Mouse (Mus musculus) lung, embryonic 16.5 days (tissue): ENCODE data around the gene Polr2h. TPM values are rescaled to one million over a fixed set of nuclear protein-coding genes. Genes with fewer than 3 reads are reported as not detected.
A peak's percentile ranks its signal among the peaks of the same experiment; 100 is the strongest.

Experiments
- ATAC-seq: fragments of 200-750 bp; cut with Nextera tagmentation; 2 replicates; pipeline ENCODE4 v1.8.0; 2017; ENCODE audit warnings: low read depth, mild to moderate bottlenecking, moderate library complexity
- H3K27ac ChIP-seq: fragments of 300-500 bp; sonication (generic); 2 replicates; pipeline ENCODE4 v1.5.1; 2014; ENCODE audit warnings: mild to moderate bottlenecking, control low read depth, low read length
- H3K27me3 ChIP-seq: fragments of 300-500 bp; sonication (generic); 2 replicates; pipeline ENCODE4 v1.6.1; 2014; ENCODE audit warnings: low read depth, low read length, mixed read lengths; ENCODE audit not compliant: control insufficient read depth, insufficient read depth
- H3K36me3 ChIP-seq: fragments of 300-500 bp; sonication (generic); 2 replicates; pipeline ENCODE4 v1.6.1; 2014; ENCODE audit warnings: low read length; ENCODE audit not compliant: control insufficient read depth, insufficient read depth
- H3K4me1 ChIP-seq: fragments of 300-500 bp; sonication (generic); replicated peaks from 2 replicates; pipeline ENCODE4 v1.6.1; 2014; ENCODE audit warnings: low read length, mixed read lengths; ENCODE audit not compliant: control insufficient read depth, insufficient read depth
- H3K4me2 ChIP-seq: fragments of 300-500 bp; sonication (generic); 2 replicates; pipeline ENCODE4 v1.6.1; 2014; ENCODE audit warnings: low read depth, low read length, control low read depth
- H3K4me3 ChIP-seq: fragments of 300-500 bp; sonication (generic); 2 replicates; pipeline ENCODE4 v1.5.1; 2014; ENCODE audit warnings: mild to moderate bottlenecking, low read length, control low read depth
- H3K9ac ChIP-seq: fragments of 300-500 bp; sonication (generic); 2 replicates; pipeline ENCODE4 v1.6.1; 2014; ENCODE audit warnings: low read length, control low read depth
- H3K9me3 ChIP-seq: fragments of 300-500 bp; sonication (generic); 2 replicates; pipeline ENCODE4 v1.6.1; 2016; ENCODE audit warnings: low read length; ENCODE audit not compliant: control insufficient read depth
- WGBS: fragments of 180-500 bp; shearing (Covaris S2); extraction: QIAGEN DNeasy Blood & Tissue Kit; methylation state at CpG from one replicate; pipeline ENCODE4 v1.1.7; 2014; 5-methylcytosine and 5-hydroxymethylcytosine counted together
- polyA plus RNA-seq: library from polyadenylated mRNA; unstranded; fragments of >200 nt; fragmentation: Nextera tagmentation; extraction: Ambion mirVana; gene quantifications from 2 replicates; pipeline ENCODE4 v1.2.1, GENCODE M21; 2015

Gene Polr2h
- polyA plus RNA-seq, 1 experiment from 2014 or later: 74.3 TPM

- Histone ChIP-seq H3K27ac (no peak overlapping the region), H3K36me3 (peaks cover 3% of the 10 kb centered on the region), H3K9me3 (no peaks in the 10 kb centered on the region), H3K4me3 (peak overlapping the region; percentile 70), H3K4me1 (peaks cover 20% of the 10 kb centered on the region), H3K9ac (peak overlapping the region; percentile 78), H3K4me2 (peak overlapping the region; percentile 96), H3K27me3 (no peaks in the 10 kb centered on the region)
- no peak for ATAC-seq
- WGBS: 51% methylated on average over 2 of the region's 2 CpGs
Observed at GRCm38 (mm10) chr16:20715161-20715560, 2.3 kb upstream of the Polr2h start.

- H3K27ac ChIP-seq: peak overlapping the region; percentile 92; the same call in 1 of the 2 replicates
- ATAC-seq: no peak
- no peaks in the 10 kb centered on the region for H3K9me3 ChIP-seq
- H3K9ac ChIP-seq: peak overlapping the region; percentile 78
- peaks cover 2% of the 10 kb centered on the region for H3K36me3 ChIP-seq
- no peaks in the 10 kb centered on the region for H3K27me3 ChIP-seq
- peak overlapping the region; percentile 96 for H3K4me2 ChIP-seq
- 3% methylated on average over 12 of the region's 12 CpGs for WGBS
- H3K4me1 ChIP-seq: peaks cover 20% of the 10 kb centered on the region
- peak overlapping the region; percentile 70 for H3K4me3 ChIP-seq
Observed at GRCm38 (mm10) chr16:20715566-20715965, 1.9 kb upstream of the Polr2h start.

GRCm38 (mm10) chr16:20715976-20716840 lies 1.3 kb upstream of the Polr2h start:
- Histone ChIP-seq H3K27me3 (no peaks in the 10 kb centered on the region), H3K4me1 (peaks cover 20% of the 10 kb centered on the region), H3K36me3 (peaks cover 2% of the 10 kb centered on the region), H3K27ac (peak overlapping the region; percentile 92), H3K9ac (peak overlapping the region; percentile 78), H3K4me2 (peak overlapping the region; percentile 96), H3K9me3 (no peaks in the 10 kb centered on the region), H3K4me3 (peak overlapping the region; percentile 70)
- under 1% methylated on average over 64 of the region's 68 CpGs for WGBS
- peak; percentile 85 for ATAC-seq

- WGBS: 2% methylated on average over 8 of the region's 8 CpGs
- peak overlapping the region; percentile 78 for H3K9ac ChIP-seq
- H3K4me3 ChIP-seq: peak overlapping the region; percentile 70
- peaks cover 5% of the 10 kb centered on the region for H3K36me3 ChIP-seq
- no peaks in the 10 kb centered on the region for H3K27me3 ChIP-seq
- H3K27ac ChIP-seq: peak overlapping the region; percentile 92
- H3K9me3 ChIP-seq: no peaks in the 10 kb centered on the region
- no peak for ATAC-seq
- H3K4me1 ChIP-seq: peaks cover 20% of the 10 kb centered on the region
- peak overlapping the region; percentile 96 for H3K4me2 ChIP-seq
Observed at GRCm38 (mm10) chr16:20716841-20717180, 654 bp upstream of the Polr2h start.

- Histone ChIP-seq H3K9ac (peak overlapping the region; percentile 78), H3K36me3 (peaks cover 7% of the 10 kb centered on the region), H3K27ac (peak overlapping the region; percentile 92), H3K9me3 (no peaks in the 10 kb centered on the region), H3K4me2 (peak overlapping the region; percentile 96), H3K27me3 (no peaks in the 10 kb centered on the region), H3K4me1 (peaks cover 20% of the 10 kb centered on the region), H3K4me3 (peak overlapping the region; percentile 70)
- peak; percentile 46 for ATAC-seq
- WGBS: 2% methylated on average over 18 of the region's 18 CpGs
Observed at GRCm38 (mm10) chr16:20717978-20718670, 659 bp downstream of the Polr2h start.

- no peak for ATAC-seq
- no peaks in the 10 kb centered on the region for H3K27me3 ChIP-seq
- peaks cover 7% of the 10 kb centered on the region for H3K36me3 ChIP-seq
Observed at GRCm38 (mm10) chr16:20721808-20722207, 4.3 kb downstream of the Polr2h start.

GRCm38 (mm10) chr16:20722736-20723135 lies 5.3 kb downstream of the Polr2h start:
- WGBS: 51% methylated on average over 4 of the region's 4 CpGs

More at GRCm38 (mm10) chr16:20721808-20722207, 4.3 kb downstream of the Polr2h start:
- Histone ChIP-seq H3K4me2 (no peak overlapping the region), H3K9me3 (no peaks in the 10 kb centered on the region), H3K4me3 (no peak overlapping the region), H3K9ac (no peak overlapping the region), H3K4me1 (peaks cover 9% of the 10 kb centered on the region), H3K27ac (no peak overlapping the region)
- 70% methylated on average over 10 of the region's 10 CpGs for WGBS

GRCm38 (mm10) chr16:20723247-20723646 lies 5.8 kb downstream of the Polr2h start:
- WGBS: 28% methylated on average over 4 of the region's 4 CpGs
- no peaks in the 10 kb centered on the region for H3K27me3 ChIP-seq
- peaks cover 7% of the 10 kb centered on the region for H3K36me3 ChIP-seq
- no peak overlapping the region for H3K27ac ChIP-seq
- no peak overlapping the region for H3K9ac ChIP-seq
- H3K4me1 ChIP-seq: peaks cover 6% of the 10 kb centered on the region; the same call in 1 of the 2 replicates
- ATAC-seq: no peak
- no peaks in the 10 kb centered on the region for H3K9me3 ChIP-seq
- H3K4me2 ChIP-seq: no peak overlapping the region
- H3K4me3 ChIP-seq: no peak overlapping the region

More at GRCm38 (mm10) chr16:20722736-20723135, 5.3 kb downstream of the Polr2h start:
- H3K27me3 ChIP-seq: no peaks in the 10 kb centered on the region
- H3K4me3 ChIP-seq: no peak overlapping the region
- no peak overlapping the region for H3K4me2 ChIP-seq
- H3K27ac ChIP-seq: no peak overlapping the region
- H3K36me3 ChIP-seq: peaks cover 7% of the 10 kb centered on the region
- no peaks in the 10 kb centered on the region for H3K9me3 ChIP-seq
- peaks cover 6% of the 10 kb centered on the region; the same call in 1 of the 2 replicates for H3K4me1 ChIP-seq
- no peak for ATAC-seq
- no peak overlapping the region for H3K9ac ChIP-seq

GRCm38 (mm10) chr16:20724338-20724748 lies 6.9 kb downstream of the Polr2h start:
- Histone ChIP-seq H3K27ac (no peak overlapping the region), H3K27me3 (no peaks in the 10 kb centered on the region), H3K9me3 (no peaks in the 10 kb centered on the region), H3K36me3 (peaks cover 7% of the 10 kb centered on the region), H3K4me2 (no peak overlapping the region), H3K4me3 (no peak overlapping the region), H3K4me1 (no peaks in the 10 kb centered on the region), H3K9ac (no peak overlapping the region)
- ATAC-seq: peak; percentile 87
- WGBS: 35% methylated on average over 5 of the region's 5 CpGs
